Mouse (Mus musculus) C2C12 (cell line): ENCODE data around the gene Trappc12. TPM values are rescaled to one million over a fixed set of nuclear protein-coding genes. Genes with fewer than 3 reads are reported as not detected.

ENCODE experiments used
- H3K27me3 ChIP-seq: one replicate; pipeline ENCODE4 v1.6.1; 2011; ENCODE audit not compliant: control insufficient read depth, insufficient read depth, insufficient read length
- H3K36me3 ChIP-seq: one replicate; pipeline ENCODE4 v1.6.1; 2011; ENCODE audit not compliant: control insufficient read depth, insufficient read depth
- H3K4me3 ChIP-seq: one replicate; pipeline ENCODE4 v1.5.1; 2011; ENCODE audit warnings: mild to moderate bottlenecking, control low read depth; ENCODE audit not compliant: poor library complexity, insufficient read depth, severe bottlenecking
- H3K79me2 ChIP-seq: one replicate; pipeline ENCODE4 v1.6.1; 2011; ENCODE audit not compliant: control insufficient read depth, insufficient read depth
- H3K79me3 ChIP-seq: one replicate; pipeline ENCODE4 v1.6.1; 2011; ENCODE audit warnings: low read depth, control low read depth
- H3ac ChIP-seq: one replicate; pipeline ENCODE3; 2011; ENCODE audit warnings: low read depth; ENCODE audit not compliant: control insufficient read depth, insufficient read length
- CEBPB ChIP-seq: IDR thresholded peaks from one replicate; pipeline ENCODE4 v1.6.1; 2011; ENCODE audit warnings: low read depth, mild to moderate bottlenecking, control low read depth, moderate library complexity
- CTCF ChIP-seq: IDR thresholded peaks from one replicate; pipeline ENCODE4 v1.5.1; 2011; ENCODE audit not compliant: control insufficient read depth, insufficient read depth, insufficient read length
- FOSL1 ChIP-seq: IDR thresholded peaks from one replicate; pipeline ENCODE4 v1.8.0; 2011; ENCODE audit warnings: mild to moderate bottlenecking, low read length; ENCODE audit not compliant: poor library complexity, insufficient read depth, severe bottlenecking
- MAX ChIP-seq: IDR thresholded peaks from one replicate; pipeline ENCODE4 v1.6.1; 2011; ENCODE audit warnings: mild to moderate bottlenecking, control low read depth
- MYOD1 ChIP-seq: IDR thresholded peaks from one replicate; pipeline ENCODE4 v1.6.1; 2011; ENCODE audit warnings: low read depth; ENCODE audit not compliant: control insufficient read depth, insufficient read length
- MYOG ChIP-seq: IDR thresholded peaks from one replicate; pipeline ENCODE4 v1.6.1; 2011; ENCODE audit not compliant: control insufficient read depth, insufficient read length; ENCODE audit errors: extremely low read depth
- USF1 ChIP-seq: IDR thresholded peaks from one replicate; pipeline ENCODE4 v1.6.1; 2011; ENCODE audit warnings: low read depth, mild to moderate bottlenecking, control low read depth, moderate library complexity
- long read RNA-seq, 2 experiments: library from polyadenylated mRNA; unstranded; transcript quantifications; one replicate each; pipeline ENCODE4 v2.0.0; 2019 to 2020
- polyA plus RNA-seq: library from polyadenylated mRNA; unstranded; fragments of >200 nt; fragmentation: generic; extraction: Trizol; gene quantifications from one replicate; pipeline ENCODE4 v1.2.1, GENCODE M21; 2012; ENCODE audit warnings: missing spikeins

The Trappc12 gene
- polyA plus RNA-seq = 14.6 TPM
- long read RNA-seq, experiment 1, transcript Trappc12-202 (12 exons, 3,230 nt) = major isoform, 9 of 16 reads
- long read RNA-seq, experiment 1, partial matches to known transcripts = 3 of 16 reads
- long read RNA-seq, experiment 1, other reads (novel, unspliced or antisense) = 2 of 16 reads
- long read RNA-seq, experiment 2, full-length matches to known transcripts = 127 of 162 reads
- long read RNA-seq, experiment 2, partial matches to known transcripts = 12 of 162 reads
- long read RNA-seq, experiment 2, other reads (novel, unspliced or antisense) = 23 of 162 reads

- Histone ChIP-seq H3K79me3 (peaks cover 10% of the 10 kb centered on the region), H3K79me2 (peaks cover 33% of the 10 kb centered on the region), H3ac (peak within 1 kb of the TSS; percentile 99), H3K36me3 (peaks cover 3% of the 10 kb centered on the region), H3K27me3 (no peaks in the 10 kb centered on the region), H3K4me3 (peak within 1 kb of the TSS; percentile 78)
- TF ChIP-seq CTCF (no peak), MYOG (no peak), CEBPB (no peak), USF1 (no peak), MYOD1 (no peak), MAX (no peak), FOSL1 (no peak)
Measured at GRCm38 (mm10) chr12:28750021-28750633, at the start of gene Trappc12. Gene Trappc12 (minus strand): TSS chr12:28750472.

- Histone ChIP-seq H3K27me3 (no peaks in the 10 kb centered on the region), H3ac (no peak overlapping the region), H3K4me3 (no peak overlapping the region), H3K79me3 (no peaks in the 10 kb centered on the region), H3K36me3 (no peaks in the 10 kb centered on the region), H3K79me2 (no peaks in the 10 kb centered on the region)
- TF ChIP-seq MAX = no peak
- TF ChIP-seq CTCF = no peak
- TF ChIP-seq USF1 = no peak
- no peak for TF ChIP-seq MYOG
- TF ChIP-seq MYOD1 = no peak
- TF ChIP-seq FOSL1 = no peak
- no peak for TF ChIP-seq CEBPB
Measured at GRCm38 (mm10) chr12:28799798-28800411, 49.6 kb upstream of the Trappc12 start.

DNA sequence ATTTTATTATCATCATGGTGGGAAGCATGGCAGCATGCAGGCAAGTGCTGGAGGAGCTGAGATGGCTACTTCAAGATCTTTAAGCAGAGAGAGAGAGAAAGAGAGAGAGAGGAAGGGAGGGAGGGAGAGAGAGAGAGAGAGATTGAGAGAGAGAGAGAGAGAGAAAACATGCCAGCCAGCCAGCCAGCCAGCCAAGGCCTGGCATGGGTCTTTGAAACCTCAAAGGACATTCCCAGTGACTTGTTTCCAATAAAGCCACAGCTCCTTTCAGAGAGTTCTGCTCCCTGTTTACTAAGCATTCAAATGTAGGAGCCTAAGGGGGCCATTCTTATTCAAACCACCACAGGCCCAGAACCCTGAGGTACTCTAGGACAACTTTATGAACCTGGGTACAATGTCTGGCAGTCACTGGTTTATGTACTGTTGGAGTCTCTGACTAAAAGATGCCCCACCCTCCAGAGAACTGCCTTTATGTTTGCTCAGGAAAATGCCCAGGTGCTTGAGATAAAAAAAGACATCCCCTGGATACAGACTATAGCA lies 46.7 kb upstream of the Trappc12 start:
- no peaks in the 10 kb centered on the region for H3K79me3 ChIP-seq
- TF ChIP-seq USF1 = no peak
- no peak for TF ChIP-seq CTCF
- no peak for TF ChIP-seq FOSL1
- no peak for TF ChIP-seq MYOD1
- no peak for TF ChIP-seq CEBPB
- TF ChIP-seq MYOG = no peak
- TF ChIP-seq MAX = no peak
- no peak overlapping the region for H3ac ChIP-seq
- no peaks in the 10 kb centered on the region for H3K36me3 ChIP-seq
- H3K79me2 ChIP-seq = no peaks in the 10 kb centered on the region
- H3K4me3 ChIP-seq = no peak overlapping the region
- H3K27me3 ChIP-seq = no peaks in the 10 kb centered on the region

- H3K36me3 ChIP-seq = no peaks in the 10 kb centered on the region
- no peak for TF ChIP-seq MAX
- no peak for TF ChIP-seq USF1
- TF ChIP-seq FOSL1 = no peak
- no peak for TF ChIP-seq CTCF
- TF ChIP-seq CEBPB = no peak
- no peak for TF ChIP-seq MYOD1
- TF ChIP-seq MYOG = no peak
- no peaks in the 10 kb centered on the region for H3K27me3 ChIP-seq
- no peak overlapping the region for H3K4me3 ChIP-seq
- H3ac ChIP-seq = no peak overlapping the region
- no peaks in the 10 kb centered on the region for H3K79me3 ChIP-seq
- no peaks in the 10 kb centered on the region for H3K79me2 ChIP-seq
Measured at GRCm38 (mm10) chr12:28795041-28795440, 44.8 kb upstream of the Trappc12 start.

DNA sequence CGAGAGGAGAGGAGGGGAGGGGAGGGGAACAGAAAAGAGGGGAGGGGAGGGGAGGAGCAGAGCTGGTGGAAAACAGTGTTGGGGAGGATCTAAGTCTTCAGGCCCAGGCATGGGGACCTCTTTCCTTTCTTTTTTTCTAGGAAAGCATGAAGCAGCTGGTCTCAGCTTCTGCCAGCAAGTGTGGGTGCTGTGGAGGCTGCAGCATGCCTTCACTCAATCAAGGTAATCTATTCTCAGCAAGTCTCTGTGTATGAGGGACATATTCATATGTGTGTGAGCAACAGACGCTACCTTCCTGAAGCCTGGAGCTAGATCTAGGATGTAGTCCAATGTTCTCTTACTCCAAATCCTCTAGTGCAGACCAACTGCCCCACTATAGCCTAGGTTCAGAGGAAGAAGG lies 43.4 kb upstream of the Trappc12 start:
- H3K27me3 ChIP-seq = no peaks in the 10 kb centered on the region
- no peaks in the 10 kb centered on the region for H3K36me3 ChIP-seq
- no peak overlapping the region for H3ac ChIP-seq
- H3K79me2 ChIP-seq = no peaks in the 10 kb centered on the region
- H3K79me3 ChIP-seq = no peaks in the 10 kb centered on the region
- H3K4me3 ChIP-seq = no peak overlapping the region
- TF ChIP-seq USF1 (no peak), MYOD1 (no peak), MYOG (no peak)
